ENCODE assay signal across 12 mouse cellular contexts in the genomic region with DNA sequence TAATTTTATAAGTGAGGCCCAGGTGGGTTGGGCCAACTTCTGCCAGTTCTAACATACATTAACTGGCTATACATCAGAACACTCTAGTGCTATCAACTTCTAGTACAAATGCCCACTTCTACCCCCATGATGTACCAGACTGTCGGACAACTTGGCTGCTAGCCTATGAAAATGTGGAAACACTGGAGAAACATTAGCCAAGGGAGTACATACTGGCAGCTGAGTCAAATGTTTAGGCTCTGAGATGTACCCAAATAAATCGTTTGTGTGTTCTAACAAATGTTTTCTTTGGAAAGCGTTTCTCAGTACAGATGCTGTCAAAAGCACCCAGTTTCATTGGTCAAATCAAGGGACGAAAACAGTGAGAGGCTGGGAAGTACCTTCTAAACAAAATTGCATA.
"Had no signal": no experiment of that assay in that cellular context is flagged by ENCODE, and none has a peak within 500 bp of the region (broad histone marks: within the 10 kb centered on the region; RNA-seq: fewer than 3 reads in every experiment).

No protein-coding gene starts in this region.

- H3K4me2 ChIP-seq: midbrain, embryonic 13.5 days; neural tube, embryonic 15.5 days had no signal

- H3K4me1 ChIP-seq: midbrain, embryonic 13.5 days had no signal

- H3K9ac ChIP-seq: midbrain, embryonic 13.5 days; neural tube, embryonic 15.5 days had no signal

- H3K27ac ChIP-seq: left cerebral cortex, adult 2 months; limb, embryonic 10.5 days; midbrain, embryonic 13.5 days had no signal

- ATAC-seq: midbrain, embryonic 13.5 days had no signal

- H3K27me3 ChIP-seq: midbrain, embryonic 13.5 days; neural tube, embryonic 15.5 days had no signal

- H3K9me3 ChIP-seq: limb, embryonic 10.5 days; midbrain, embryonic 13.5 days; neural tube, embryonic 15.5 days had no signal

- H3K36me3 ChIP-seq: limb, embryonic 10.5 days; midbrain, embryonic 13.5 days; neural tube, embryonic 15.5 days had no signal

- DNase-seq: kidney, adult 11 months; kidney, adult 9 months; kidney, postnatal 10 days; lung, adult 18-20 months; lung, postnatal 14 days; right cerebral cortex, adult 18-20 months; right cerebral cortex, postnatal 25 days; thymus, postnatal 4 days had no signal

- H3K4me3 ChIP-seq: left cerebral cortex, adult 2 months; limb, embryonic 10.5 days; midbrain, embryonic 13.5 days; neural tube, embryonic 15.5 days had no signal
